Mouse (Mus musculus) stomach, postnatal 0 days (tissue): ENCODE results near the gene Krt35.

Experiments used
- CTCF ChIP-seq: IDR thresholded peaks from 2 replicates; pipeline ENCODE4 v1.5.1; 2016; ENCODE audit warnings: antibody characterized with exemption, low read depth, mild to moderate bottlenecking, moderate library complexity
- EP300 ChIP-seq: optimal IDR thresholded peaks from 2 replicates; pipeline ENCODE3; 2016; ENCODE audit warnings: antibody characterized with exemption

DNA sequence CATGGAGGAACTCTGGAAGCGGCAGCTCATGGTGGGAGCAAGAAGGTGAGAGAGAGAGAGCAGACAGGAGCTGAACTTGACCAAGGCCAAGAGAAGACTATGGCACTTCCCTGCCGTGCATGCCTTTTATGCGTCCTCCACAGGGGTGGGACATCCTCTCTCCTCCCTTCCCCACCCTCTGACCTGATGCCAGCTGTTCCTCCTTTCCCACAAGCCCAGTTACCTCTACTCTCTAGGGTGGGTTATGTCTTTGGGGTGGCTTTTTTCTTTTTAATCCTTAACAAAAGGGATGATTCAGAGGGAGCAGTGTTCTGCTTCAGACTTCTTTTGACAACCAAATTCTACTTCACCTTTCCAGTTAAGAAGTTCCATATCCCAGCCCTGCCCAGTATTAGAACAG lies 25.4 kb upstream of the Krt35 start, which contains the start of gene Krt13:
- no peak for TF ChIP-seq CTCF
- TF ChIP-seq EP300: no peak
